Mouse (Mus musculus) urinary bladder, adult 2 months (tissue): ENCODE results near the gene Vcan. TPM values are rescaled to one million over a fixed set of nuclear protein-coding genes. Genes with fewer than 3 reads are reported as not detected.

Experiments used
- DNase-seq: peaks from one replicate; pipeline ENCODE4 v3.0.0; 2022; ENCODE audit warnings: low spot score
- polyA plus RNA-seq: library from polyadenylated mRNA; depleted of rRNA; stranded (reverse); fragments of >200 nt; gene quantifications from 2 replicates; pipeline ENCODE4 v1.2.3, GENCODE M21; 2012

Gene Vcan
- polyA plus RNA-seq, 1 experiment: 18.0 TPM

DNA sequence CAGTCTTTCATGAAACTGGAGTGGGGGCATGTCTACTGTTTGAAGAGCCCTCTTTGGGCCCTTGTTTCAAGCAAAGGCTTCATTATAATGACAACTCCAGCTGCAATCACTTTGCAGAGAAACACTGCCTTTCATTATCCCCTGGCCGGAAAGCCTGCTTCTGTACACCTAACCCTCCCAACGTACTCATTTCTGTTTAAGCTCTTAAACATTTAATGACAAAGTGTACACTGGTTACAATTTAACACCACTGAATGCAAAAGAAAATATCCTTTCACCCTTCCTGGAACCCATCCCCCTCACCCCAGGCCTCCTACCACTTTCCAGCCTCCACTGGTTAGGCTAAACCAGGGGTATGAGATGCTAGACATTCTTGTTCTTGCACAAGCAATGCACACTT, 15.8 kb downstream of the Vcan start:
- DNase-seq: no peak

- DNase-seq: no peak
Observed at GRCm38 (mm10) chr13:89720497-89720896, 21.8 kb downstream of the Vcan start.

DNA sequence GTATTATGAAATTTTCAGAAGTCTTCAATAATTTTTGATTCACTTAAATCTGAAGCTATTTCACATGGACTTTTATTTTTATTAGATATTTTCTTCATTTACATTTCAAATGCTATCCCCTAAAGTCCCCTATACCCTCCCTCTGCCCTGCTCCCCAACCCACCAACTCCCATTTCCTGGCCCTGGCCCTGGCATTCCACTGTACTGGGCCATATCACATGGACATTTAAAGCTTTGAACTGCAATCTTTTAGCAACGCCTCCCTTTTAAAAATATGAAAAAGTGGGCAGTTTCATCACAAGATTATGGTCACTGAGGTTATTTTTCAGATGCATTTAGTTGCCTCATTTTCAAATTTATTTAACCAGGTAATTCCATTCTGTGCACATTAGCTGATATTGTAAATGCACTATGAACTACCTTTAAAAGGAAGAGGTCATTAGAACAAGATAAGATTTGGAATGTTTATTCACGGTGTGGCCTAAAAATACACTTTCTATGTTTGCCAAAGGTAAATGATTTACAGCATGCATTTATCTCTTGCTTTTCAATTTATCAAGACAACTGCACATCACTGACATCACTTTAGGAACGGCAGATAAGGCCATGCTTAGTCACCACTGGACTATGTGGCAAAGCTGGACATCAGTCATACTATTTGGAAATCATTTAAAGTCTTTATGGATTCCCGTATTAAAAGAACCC, 32.7 kb downstream of the Vcan start:
- DNase-seq: no peak

DNA sequence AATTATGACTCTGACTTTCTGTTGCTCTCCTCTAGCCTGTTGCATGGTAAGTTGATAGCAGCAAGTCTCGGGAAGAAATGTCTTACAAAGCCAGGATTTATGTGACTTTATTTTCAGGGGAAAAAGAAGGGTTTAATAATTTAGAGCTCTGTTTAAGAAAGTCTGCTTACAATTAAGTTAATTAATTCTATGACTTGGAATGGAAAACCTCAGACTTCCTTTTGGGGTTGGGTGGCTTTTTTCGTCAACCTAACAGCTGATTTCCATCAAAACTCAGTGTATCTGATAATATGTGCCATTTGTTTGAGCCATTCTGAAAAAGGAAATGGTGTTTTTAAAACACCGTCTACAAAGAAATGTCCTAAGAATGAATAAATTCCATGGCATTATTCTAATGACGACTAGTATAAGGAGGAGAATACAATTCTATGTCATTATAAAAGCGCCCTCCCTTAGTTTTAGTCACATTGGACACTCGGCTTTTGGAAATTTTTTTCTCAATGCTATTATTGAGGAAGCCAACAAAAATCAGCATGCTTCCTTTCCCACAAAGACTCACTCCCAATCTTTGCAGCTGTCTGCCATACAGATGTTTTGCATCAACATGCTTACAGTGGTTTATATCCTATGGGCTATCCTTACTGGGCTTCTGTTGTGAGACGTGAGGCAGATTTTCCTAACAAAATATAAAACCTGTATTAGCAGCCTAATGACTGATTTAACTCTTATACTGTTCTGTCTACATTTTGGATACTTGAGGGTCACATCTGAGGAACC, 34.0 kb downstream of the Vcan start:
- DNase-seq: no peak

DNA sequence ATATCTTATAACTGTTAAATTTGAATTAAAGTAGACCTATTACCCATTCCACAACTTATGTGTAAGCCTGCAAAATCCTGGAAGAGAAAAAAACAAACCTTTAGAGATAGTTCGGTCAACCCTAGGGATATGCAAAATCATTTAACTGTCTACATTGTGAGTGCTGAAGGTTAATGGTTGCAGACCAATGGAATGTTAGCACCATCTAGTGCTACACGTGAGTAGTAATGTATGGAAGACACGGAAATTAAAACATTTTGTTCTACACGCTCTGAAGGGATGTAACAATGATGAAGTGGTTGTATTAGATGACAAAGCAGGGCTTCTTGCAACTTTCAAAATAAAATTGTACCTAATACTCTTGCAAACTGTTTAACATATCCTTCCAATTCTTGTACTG, 39.9 kb downstream of the Vcan start:
- no peak for DNase-seq

DNA sequence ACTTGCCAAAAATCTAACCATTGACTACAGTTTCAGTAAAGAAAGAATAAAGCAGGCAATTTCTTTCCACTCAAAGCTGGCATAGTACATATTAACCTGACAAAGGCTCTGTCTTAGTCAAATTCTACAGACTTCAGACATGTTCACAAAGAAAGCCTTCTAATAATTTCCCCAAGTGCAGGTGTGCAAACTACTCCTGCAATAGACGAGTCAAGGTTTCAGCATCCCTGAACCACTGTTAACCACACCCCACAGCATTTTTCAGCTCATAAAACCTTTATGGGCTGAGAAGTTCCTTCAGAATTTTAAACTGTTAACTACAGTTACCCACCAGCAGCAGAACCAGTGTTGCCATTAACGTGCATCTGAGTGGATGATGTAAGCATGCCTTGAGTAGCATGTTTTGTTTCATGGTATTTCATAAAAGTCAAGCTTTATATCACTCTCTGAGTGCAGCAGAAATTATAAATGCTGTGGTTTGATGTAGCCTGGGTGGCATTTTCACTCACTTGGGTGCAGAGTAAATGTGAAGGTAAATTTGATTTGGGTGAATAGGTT, 42.2 kb downstream of the Vcan start:
- DNase-seq: no peak

- no peak for DNase-seq
Observed at GRCm38 (mm10) chr13:89692597-89692996, 49.7 kb downstream of the Vcan start.

- no peak for DNase-seq
Observed at GRCm38 (mm10) chr13:89683490-89683889, 58.8 kb downstream of the Vcan start.

GRCm38 (mm10) chr13:89682254-89682653, 60.1 kb downstream of the Vcan start:
- no peak for DNase-seq

GRCm38 (mm10) chr13:89679756-89680155, 62.6 kb downstream of the Vcan start:
- no peak for DNase-seq

DNA sequence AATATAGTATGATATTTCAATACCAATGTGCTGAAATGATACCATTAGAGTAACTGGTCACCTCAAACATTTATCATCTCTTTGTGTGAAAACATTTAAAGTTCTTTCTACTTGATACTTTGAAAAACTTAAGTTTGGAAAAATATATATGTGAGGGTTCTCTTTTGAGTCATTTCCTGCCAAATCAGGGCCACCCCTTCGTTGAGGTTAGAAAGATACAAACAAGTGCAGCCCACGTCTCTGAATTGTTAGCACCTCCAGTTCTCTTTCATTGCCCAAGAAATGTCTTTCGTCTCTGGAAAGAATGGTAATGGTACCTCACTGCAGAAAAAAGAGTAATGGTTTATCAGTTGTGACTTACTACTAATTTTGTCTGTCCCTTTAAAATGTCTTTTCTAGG, 71.8 kb downstream of the Vcan start:
- no peak for DNase-seq

GRCm38 (mm10) chr13:89668981-89669880, 73.1 kb downstream of the Vcan start:
- DNase-seq: no peak

GRCm38 (mm10) chr13:89668069-89668468, 74.2 kb downstream of the Vcan start:
- DNase-seq: no peak

DNA sequence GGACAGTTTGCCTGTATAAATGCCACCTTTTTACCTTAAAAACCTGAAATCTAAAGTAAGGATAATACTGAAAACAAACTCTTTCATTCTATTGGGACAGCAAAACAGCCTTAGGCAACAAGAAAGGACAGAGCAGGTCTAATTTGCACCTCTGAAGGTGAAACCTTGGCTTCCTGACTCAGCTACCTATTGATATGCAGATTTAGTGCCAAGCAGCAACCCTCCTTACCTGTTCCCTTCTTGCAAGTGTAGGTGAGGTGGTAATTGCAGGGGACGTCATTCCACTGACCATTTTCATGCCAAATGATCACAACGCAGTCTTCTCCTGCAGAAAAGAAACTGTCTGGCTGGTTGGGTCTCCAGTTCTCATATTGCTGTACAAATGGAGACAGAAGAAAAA, 80.6 kb downstream of the Vcan start:
- no peak for DNase-seq

GRCm38 (mm10) chr13:89657046-89657445, 85.3 kb downstream of the Vcan start:
- no peak for DNase-seq

DNA sequence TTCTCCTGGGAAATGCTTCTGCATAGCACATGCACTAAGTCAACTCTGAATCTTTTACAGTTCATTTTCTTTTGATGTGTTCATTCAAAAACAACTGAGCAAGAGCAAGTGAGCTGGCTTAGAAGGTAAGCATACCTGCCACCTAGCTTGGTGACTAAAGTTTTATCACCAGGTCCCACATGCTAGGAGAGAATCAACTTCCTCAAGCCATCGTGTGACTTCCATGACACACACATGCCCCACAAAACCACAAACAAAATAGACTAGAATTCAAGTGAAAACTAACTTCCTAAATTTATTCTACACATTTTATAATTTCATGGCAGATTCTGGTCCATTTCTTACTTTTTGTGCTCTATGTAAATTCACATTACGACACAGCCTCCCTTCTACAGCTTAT, 89.0 kb downstream of the Vcan start:
- no peak for DNase-seq

DNA sequence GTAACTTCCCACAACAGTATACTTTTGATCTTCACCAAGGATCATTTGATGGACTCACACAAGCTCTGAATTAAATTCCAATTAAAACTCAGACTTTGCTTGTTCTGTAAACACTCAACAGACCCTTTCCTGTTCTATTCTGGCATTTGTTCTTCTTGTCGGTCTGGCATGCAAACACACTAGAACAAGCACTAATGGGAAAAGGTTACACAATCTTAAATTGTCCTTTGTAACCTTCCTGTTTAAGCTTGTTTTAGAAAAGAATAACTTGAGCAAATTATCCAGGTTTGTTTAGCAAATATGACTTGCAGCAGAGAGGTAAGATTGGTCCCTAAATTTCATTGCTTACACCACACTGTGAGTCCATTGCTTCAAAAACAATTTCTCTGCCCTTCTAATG, 89.5 kb downstream of the Vcan start:
- no peak for DNase-seq

- no peak for DNase-seq
Observed at GRCm38 (mm10) chr13:89645589-89645988, 96.7 kb downstream of the Vcan start.

GRCm38 (mm10) chr13:89637012-89637411, 105.3 kb downstream of the Vcan start:
- DNase-seq: no peak

GRCm38 (mm10) chr13:89634137-89634683, 108.1 kb downstream of the Vcan start:
- no peak for DNase-seq

DNA sequence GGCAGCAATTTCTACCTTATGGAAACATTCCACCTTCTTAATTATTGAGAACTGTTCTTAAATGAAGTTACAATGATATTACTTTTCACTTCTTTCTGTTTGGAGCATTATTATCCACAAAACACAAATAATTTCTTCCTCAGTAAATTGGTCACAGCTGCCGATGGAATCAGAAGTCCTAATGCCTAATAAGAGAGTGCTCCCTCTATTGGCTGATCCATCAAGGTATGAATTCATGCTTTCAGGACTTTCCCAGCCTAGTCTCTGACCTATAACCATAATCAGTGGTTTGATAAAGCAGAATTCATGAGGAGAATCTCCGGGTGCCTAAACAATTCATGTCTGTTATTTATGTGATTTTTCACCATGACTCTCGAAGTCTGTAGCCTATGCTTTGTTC, 123.2 kb downstream of the Vcan start:
- DNase-seq: no peak

DNA sequence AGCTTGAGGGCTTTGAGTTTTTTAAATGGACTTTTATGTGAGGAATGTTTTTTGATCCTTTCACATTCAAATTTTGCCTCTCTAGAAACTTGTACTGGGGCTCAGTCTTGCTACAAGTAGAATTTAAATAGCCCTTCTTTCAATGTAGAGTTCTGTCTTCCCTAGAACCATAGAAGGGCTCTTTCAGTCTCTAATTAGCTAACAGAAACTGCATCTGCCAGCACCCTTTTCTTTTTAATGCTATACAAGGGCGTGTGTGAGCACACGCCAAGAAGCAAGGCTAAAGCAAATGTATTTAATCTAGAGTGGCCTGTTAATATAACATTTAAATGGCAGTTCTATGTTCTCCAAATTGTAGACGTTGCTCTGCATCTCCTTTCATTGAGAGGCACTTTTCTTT, 134.9 kb downstream of the Vcan start:
- no peak for DNase-seq
